Mouse (Mus musculus): ENCODE measurements around the gene Gtf2f2. TPM values are rescaled to one million over a fixed set of nuclear protein-coding genes. Genes with fewer than 3 reads are reported as not detected.
A peak's percentile ranks its signal among the peaks of the same experiment; 100 is the strongest.

The Gtf2f2 gene
- polyA plus RNA-seq, 1 experiment from 2014 or later: 29.6 TPM

- Histone ChIP-seq H3K9me3 (replicated peaks; ENCODE audit: control insufficient read depth, low read length) (no peaks in the 10 kb centered on the region), H3K4me2 (ENCODE audit: low read depth, low read length) (peak overlapping the region; percentile 85), H3K27me3 (ENCODE audit: control insufficient read depth, insufficient read depth, low read length) (no peaks in the 10 kb centered on the region), H3K4me1 (ENCODE audit: control insufficient read depth, insufficient read depth, low read length) (peaks cover 14% of the 10 kb centered on the region), H3K36me3 (ENCODE audit: control insufficient read depth, insufficient read depth, low read length) (no peaks in the 10 kb centered on the region), H3K4me3 (replicated peaks; ENCODE audit: low read length) (peak overlapping the region; percentile 97), H3K9ac (ENCODE audit: low read length) (peak overlapping the region; percentile 92), H3K27ac (ENCODE audit: low read length) (no peak overlapping the region)
- ATAC-seq (ENCODE audit: insufficient read depth, low FRiP score): peak; percentile 22; the same call in 1 of the 2 replicates
- WGBS: 79% methylated on average over 5 of the region's 5 CpGs
Observed at GRCm38 (mm10) chr14:76009185-76009584, 1.5 kb downstream of the Gtf2f2 start.

- no peaks in the 10 kb centered on the region for H3K36me3 ChIP-seq (ENCODE audit: control insufficient read depth, insufficient read depth, low read length)
- no peaks in the 10 kb centered on the region for H3K9me3 ChIP-seq (replicated peaks; ENCODE audit: control insufficient read depth, low read length)
- no peaks in the 10 kb centered on the region for H3K27me3 ChIP-seq (ENCODE audit: control insufficient read depth, insufficient read depth, low read length)
- H3K4me2 ChIP-seq (ENCODE audit: low read depth, low read length): no peak overlapping the region
- H3K4me3 ChIP-seq (replicated peaks; ENCODE audit: low read length): no peak overlapping the region
- no peak overlapping the region for H3K27ac ChIP-seq (ENCODE audit: low read length)
- peaks cover 14% of the 10 kb centered on the region for H3K4me1 ChIP-seq (ENCODE audit: control insufficient read depth, insufficient read depth, low read length)
- H3K9ac ChIP-seq (ENCODE audit: low read length): no peak overlapping the region
- no peak for ATAC-seq (ENCODE audit: insufficient read depth, low FRiP score)
- 86% methylated on average over 1 of the region's 1 CpGs for WGBS
Observed at GRCm38 (mm10) chr14:76008174-76008573, 2.5 kb downstream of the Gtf2f2 start.

GRCm38 (mm10) chr14:76005011-76005410 lies 5.7 kb downstream of the Gtf2f2 start:
- 88% methylated on average over 4 of the region's 4 CpGs for WGBS
- H3K9ac ChIP-seq (ENCODE audit: low read length): no peak overlapping the region
- ATAC-seq (ENCODE audit: insufficient read depth, low FRiP score): no peak
- no peak overlapping the region for H3K4me2 ChIP-seq (ENCODE audit: low read depth, low read length)
- H3K36me3 ChIP-seq (ENCODE audit: control insufficient read depth, insufficient read depth, low read length): no peaks in the 10 kb centered on the region
- H3K9me3 ChIP-seq (replicated peaks; ENCODE audit: control insufficient read depth, low read length): no peaks in the 10 kb centered on the region
- H3K4me1 ChIP-seq (ENCODE audit: control insufficient read depth, insufficient read depth, low read length): peaks cover 14% of the 10 kb centered on the region
- no peaks in the 10 kb centered on the region for H3K27me3 ChIP-seq (ENCODE audit: control insufficient read depth, insufficient read depth, low read length)
- no peak overlapping the region for H3K4me3 ChIP-seq (replicated peaks; ENCODE audit: low read length)
- no peak overlapping the region for H3K27ac ChIP-seq (ENCODE audit: low read length)

GRCm38 (mm10) chr14:76001781-76002180 lies 8.9 kb downstream of the Gtf2f2 start:
- Histone ChIP-seq H3K4me1 (ENCODE audit: control insufficient read depth, insufficient read depth, low read length) (no peaks in the 10 kb centered on the region), H3K36me3 (ENCODE audit: control insufficient read depth, insufficient read depth, low read length) (no peaks in the 10 kb centered on the region), H3K27me3 (ENCODE audit: control insufficient read depth, insufficient read depth, low read length) (no peaks in the 10 kb centered on the region), H3K4me2 (ENCODE audit: low read depth, low read length) (no peak overlapping the region), H3K27ac (ENCODE audit: low read length) (no peak overlapping the region), H3K9ac (ENCODE audit: low read length) (no peak overlapping the region), H3K9me3 (replicated peaks; ENCODE audit: control insufficient read depth, low read length) (no peaks in the 10 kb centered on the region), H3K4me3 (replicated peaks; ENCODE audit: low read length) (no peak overlapping the region)
- WGBS: 71% methylated on average over 4 of the region's 4 CpGs
- no peak for ATAC-seq (ENCODE audit: insufficient read depth, low FRiP score)

GRCm38 (mm10) chr14:75998082-75998481 lies 12.6 kb downstream of the Gtf2f2 start:
- H3K4me1 ChIP-seq (ENCODE audit: control insufficient read depth, insufficient read depth, low read length): no peaks in the 10 kb centered on the region
- 52% methylated on average over 1 of the region's 1 CpGs for WGBS
- ATAC-seq (ENCODE audit: insufficient read depth, low FRiP score): no peak
- no peaks in the 10 kb centered on the region for H3K27me3 ChIP-seq (ENCODE audit: control insufficient read depth, insufficient read depth, low read length)
- H3K4me3 ChIP-seq (replicated peaks; ENCODE audit: low read length): no peak overlapping the region
- no peaks in the 10 kb centered on the region for H3K36me3 ChIP-seq (ENCODE audit: control insufficient read depth, insufficient read depth, low read length)
- H3K4me2 ChIP-seq (ENCODE audit: low read depth, low read length): no peak overlapping the region
- H3K27ac ChIP-seq (ENCODE audit: low read length): no peak overlapping the region
- no peaks in the 10 kb centered on the region for H3K9me3 ChIP-seq (replicated peaks; ENCODE audit: control insufficient read depth, low read length)
- no peak overlapping the region for H3K9ac ChIP-seq (ENCODE audit: low read length)

GRCm38 (mm10) chr14:75992371-75992770 lies 18.3 kb downstream of the Gtf2f2 start:
- ATAC-seq (ENCODE audit: insufficient read depth, low FRiP score): no peak
- Histone ChIP-seq H3K4me3 (replicated peaks; ENCODE audit: low read length) (no peak overlapping the region), H3K27ac (ENCODE audit: low read length) (no peak overlapping the region), H3K36me3 (ENCODE audit: control insufficient read depth, insufficient read depth, low read length) (no peaks in the 10 kb centered on the region), H3K4me1 (ENCODE audit: control insufficient read depth, insufficient read depth, low read length) (no peaks in the 10 kb centered on the region), H3K9ac (ENCODE audit: low read length) (no peak overlapping the region), H3K4me2 (ENCODE audit: low read depth, low read length) (no peak overlapping the region), H3K9me3 (replicated peaks; ENCODE audit: control insufficient read depth, low read length) (no peaks in the 10 kb centered on the region), H3K27me3 (ENCODE audit: control insufficient read depth, insufficient read depth, low read length) (no peaks in the 10 kb centered on the region)
- 84% methylated on average over 4 of the region's 4 CpGs for WGBS

GRCm38 (mm10) chr14:75990936-75991335 lies 19.7 kb downstream of the Gtf2f2 start:
- Histone ChIP-seq H3K4me1 (ENCODE audit: control insufficient read depth, insufficient read depth, low read length) (no peaks in the 10 kb centered on the region), H3K27me3 (ENCODE audit: control insufficient read depth, insufficient read depth, low read length) (no peaks in the 10 kb centered on the region), H3K27ac (ENCODE audit: low read length) (no peak overlapping the region), H3K9ac (ENCODE audit: low read length) (no peak overlapping the region), H3K36me3 (ENCODE audit: control insufficient read depth, insufficient read depth, low read length) (no peaks in the 10 kb centered on the region), H3K4me3 (replicated peaks; ENCODE audit: low read length) (no peak overlapping the region), H3K4me2 (ENCODE audit: low read depth, low read length) (no peak overlapping the region), H3K9me3 (replicated peaks; ENCODE audit: control insufficient read depth, low read length) (no peaks in the 10 kb centered on the region)
- WGBS: 88% methylated on average over 6 of the region's 6 CpGs
- no peak for ATAC-seq (ENCODE audit: insufficient read depth, low FRiP score)

GRCm38 (mm10) chr14:75989168-75989567 lies 21.5 kb downstream of the Gtf2f2 start:
- Histone ChIP-seq H3K4me2 (ENCODE audit: low read depth, low read length) (no peak overlapping the region), H3K27ac (ENCODE audit: low read length) (no peak overlapping the region), H3K27me3 (ENCODE audit: control insufficient read depth, insufficient read depth, low read length) (no peaks in the 10 kb centered on the region), H3K9ac (ENCODE audit: low read length) (no peak overlapping the region), H3K36me3 (ENCODE audit: control insufficient read depth, insufficient read depth, low read length) (no peaks in the 10 kb centered on the region), H3K9me3 (replicated peaks; ENCODE audit: control insufficient read depth, low read length) (no peaks in the 10 kb centered on the region), H3K4me3 (replicated peaks; ENCODE audit: low read length) (no peak overlapping the region), H3K4me1 (ENCODE audit: control insufficient read depth, insufficient read depth, low read length) (no peaks in the 10 kb centered on the region)
- no peak for ATAC-seq (ENCODE audit: insufficient read depth, low FRiP score)
- WGBS: 85% methylated on average over 1 of the region's 1 CpGs

GRCm38 (mm10) chr14:75986878-75987483 lies 23.7 kb downstream of the Gtf2f2 start:
- ATAC-seq (ENCODE audit: insufficient read depth, low FRiP score): no peak
- H3K4me3 ChIP-seq (replicated peaks; ENCODE audit: low read length): no peak overlapping the region
- H3K27me3 ChIP-seq (ENCODE audit: control insufficient read depth, insufficient read depth, low read length): no peaks in the 10 kb centered on the region
- H3K27ac ChIP-seq (ENCODE audit: low read length): no peak overlapping the region
- no peaks in the 10 kb centered on the region for H3K9me3 ChIP-seq (replicated peaks; ENCODE audit: control insufficient read depth, low read length)
- 80% methylated on average over 7 of the region's 7 CpGs for WGBS
- H3K36me3 ChIP-seq (ENCODE audit: control insufficient read depth, insufficient read depth, low read length): no peaks in the 10 kb centered on the region
- no peak overlapping the region for H3K4me2 ChIP-seq (ENCODE audit: low read depth, low read length)
- H3K9ac ChIP-seq (ENCODE audit: low read length): no peak overlapping the region
- H3K4me1 ChIP-seq (ENCODE audit: control insufficient read depth, insufficient read depth, low read length): no peaks in the 10 kb centered on the region

Measured in stomach, embryonic 16.5 days (tissue).